Mouse (Mus musculus) forebrain, postnatal 0 days (tissue): Measurements from ENCODE around the gene Fam118b. TPM values are rescaled to one million over a fixed set of nuclear protein-coding genes. Genes with fewer than 3 reads are reported as not detected.

Experiments
- ATAC-seq: fragments of 200-750 bp; cut with Nextera tagmentation; 2 replicates; pipeline ENCODE4 v1.8.0; 2017; ENCODE audit warnings: mild to moderate bottlenecking, moderate library complexity
- DNase-seq: peaks from one replicate; pipeline ENCODE4 v3.0.0-alpha.2; 2015
- H3K27ac ChIP-seq: fragments of 300-500 bp; sonication (generic); 2 replicates; pipeline ENCODE4 v1.5.1; 2014; ENCODE audit warnings: low read depth, mild to moderate bottlenecking, antibody characterized with exemption, low read length, moderate library complexity, mixed read lengths
- H3K27me3 ChIP-seq: fragments of 300-500 bp; sonication (generic); 2 replicates; pipeline ENCODE4 v1.6.1; 2014; ENCODE audit warnings: mild to moderate bottlenecking, low read length, mixed read lengths; ENCODE audit not compliant: insufficient read depth
- H3K36me3 ChIP-seq: fragments of 300-500 bp; sonication (generic); 2 replicates; pipeline ENCODE4 v1.6.1; 2014; ENCODE audit warnings: mild to moderate bottlenecking, moderate library complexity; ENCODE audit not compliant: insufficient read depth
- H3K4me1 ChIP-seq: fragments of 300-500 bp; sonication (generic); 2 replicates; pipeline ENCODE4 v1.6.1; 2014; ENCODE audit warnings: antibody characterized with exemption; ENCODE audit not compliant: insufficient read depth
- H3K4me2 ChIP-seq: fragments of 300-500 bp; sonication (generic); 2 replicates; pipeline ENCODE4 v1.6.1; 2014; ENCODE audit warnings: low read depth, mild to moderate bottlenecking, moderate library complexity
- H3K4me3 ChIP-seq: fragments of 300-500 bp; sonication (generic); 2 replicates; pipeline ENCODE4 v1.5.1; 2014; ENCODE audit warnings: low read depth, low read length, mixed read lengths
- H3K9ac ChIP-seq: fragments of 300-500 bp; sonication (generic); 2 replicates; pipeline ENCODE4 v1.6.1; 2014; ENCODE audit warnings: mild to moderate bottlenecking
- H3K9me3 ChIP-seq: fragments of 300-500 bp; sonication (generic); 2 replicates; pipeline ENCODE4 v1.6.1; 2016; ENCODE audit warnings: low read length
- CTCF ChIP-seq: sonication (generic); IDR thresholded peaks from 2 replicates; pipeline ENCODE4 v1.5.1; 2016; ENCODE audit warnings: antibody characterized with exemption, control low read depth, low read depth
- WGBS: fragments of 180-500 bp; shearing (Covaris S2); extraction: QIAGEN DNeasy Blood & Tissue Kit; methylation state at CpG from one replicate; pipeline ENCODE4 v1.1.7; 2014; 5-methylcytosine and 5-hydroxymethylcytosine counted together
- polyA plus RNA-seq: library from polyadenylated mRNA; unstranded; fragments of >200 nt; fragmentation: Nextera tagmentation; extraction: Ambion mirVana; gene quantifications from 2 replicates; pipeline ENCODE4 v1.2.1, GENCODE M21; 2015
- total RNA-seq: library from RNA; depleted of rRNA; stranded (reverse); fragments of >200 nt; gene quantifications from 2 replicates; pipeline ENCODE4 v1.2.3, GENCODE M21; 2014

The Fam118b gene
- total and polyA plus RNA-seq, 2 experiments from 2014 or later = 34.6 to 49.7 TPM

DNA sequence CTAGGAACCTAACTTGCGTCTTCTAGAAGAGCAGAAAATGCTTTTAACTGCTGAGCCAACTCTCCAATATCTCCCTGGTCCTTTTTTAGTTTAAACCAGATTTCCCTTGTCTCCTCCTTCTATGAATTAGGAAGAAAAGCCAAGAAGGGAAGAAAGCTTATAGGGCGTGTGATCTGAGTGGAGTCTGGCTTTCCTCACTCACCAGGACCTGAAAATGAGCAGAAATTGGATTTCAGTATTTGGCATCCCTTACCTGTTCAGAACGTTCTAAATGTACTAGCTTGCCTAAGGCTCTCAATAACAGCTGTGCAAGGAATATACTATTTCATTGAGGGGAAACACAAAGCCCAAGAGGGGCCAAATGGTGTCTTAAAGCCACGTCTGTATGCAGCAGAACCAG is 16.7 kb upstream of the Fam118b start:
- Histone ChIP-seq H3K9me3 (no peaks in the 10 kb centered on the region), H3K27me3 (no peaks in the 10 kb centered on the region; the same call in 1 of the 2 replicates), H3K4me1 (no peaks in the 10 kb centered on the region), H3K9ac (no peak overlapping the region), H3K36me3 (no peaks in the 10 kb centered on the region), H3K27ac (no peak overlapping the region), H3K4me3 (no peak overlapping the region), H3K4me2 (no peak overlapping the region)
- WGBS = 80% methylated on average over 4 of the region's 4 CpGs
- no peak for TF ChIP-seq CTCF
- ATAC-seq (no peak), DNase-seq (no peak)

DNA sequence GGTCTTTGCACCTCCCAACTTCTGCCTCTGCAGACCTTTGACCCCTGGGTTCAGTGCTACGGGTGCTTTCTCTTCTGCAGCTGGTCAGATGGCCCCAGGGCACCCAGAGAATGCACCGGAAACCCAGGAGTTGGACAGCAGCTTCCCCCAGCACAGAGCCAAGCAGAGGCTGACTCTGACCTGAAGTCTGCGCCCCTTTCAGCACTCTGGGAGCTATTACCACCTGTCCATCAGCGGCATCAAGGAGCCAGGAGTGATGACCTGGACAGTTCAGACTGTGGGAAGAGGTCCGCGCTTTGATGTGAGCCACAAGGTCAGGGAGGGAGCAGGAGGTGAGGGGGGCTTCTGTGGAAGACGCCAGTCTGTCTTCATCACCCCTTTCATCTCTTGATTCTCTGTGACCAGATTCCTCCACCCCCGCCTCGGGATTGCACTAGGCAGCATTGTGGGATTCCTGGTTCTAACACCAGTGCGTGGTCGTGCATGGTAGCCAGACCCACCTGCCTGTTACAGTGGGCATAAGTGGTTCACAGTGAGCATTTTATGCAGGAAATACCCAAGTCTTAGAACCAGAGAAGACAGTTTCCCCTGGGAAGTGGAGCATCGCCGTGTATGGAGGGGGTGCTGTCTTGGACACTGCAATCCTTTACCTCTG is 15.9 kb upstream of the Fam118b start:
- Histone ChIP-seq H3K4me3 (no peak overlapping the region), H3K4me2 (no peak overlapping the region), H3K9me3 (no peaks in the 10 kb centered on the region), H3K9ac (no peak overlapping the region), H3K4me1 (no peaks in the 10 kb centered on the region), H3K27me3 (no peaks in the 10 kb centered on the region; the same call in 1 of the 2 replicates), H3K36me3 (no peaks in the 10 kb centered on the region), H3K27ac (no peak overlapping the region)
- 85% methylated on average over 13 of the region's 13 CpGs for WGBS
- no peak for DNase-seq
- no peak for TF ChIP-seq CTCF
- no peak for ATAC-seq

DNA sequence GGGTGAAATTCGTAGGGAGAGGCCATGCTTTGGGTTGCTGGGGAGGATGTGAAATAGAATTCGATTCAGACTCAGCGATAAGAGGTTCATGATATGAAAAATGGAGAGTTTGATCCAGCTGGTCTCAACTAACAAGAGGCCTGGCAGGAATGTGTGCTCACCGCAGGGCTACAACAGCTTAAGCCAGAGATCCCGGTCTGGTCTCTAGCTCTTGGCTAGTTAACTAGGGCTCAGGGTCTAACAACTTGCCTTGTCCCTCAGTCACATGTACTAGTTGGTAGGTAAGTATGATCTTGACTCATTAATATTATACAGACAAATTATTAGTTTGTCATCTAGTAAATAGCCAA is 15.2 kb upstream of the Fam118b start:
- no peak for TF ChIP-seq CTCF
- Histone ChIP-seq H3K4me1 (no peaks in the 10 kb centered on the region), H3K9me3 (no peaks in the 10 kb centered on the region), H3K36me3 (0 out of 2 replicates have a peak, but pooled peaks cover 2% of the 10 kb centered on the region), H3K4me2 (no peak overlapping the region), H3K9ac (no peak overlapping the region), H3K4me3 (no peak overlapping the region), H3K27ac (no peak overlapping the region), H3K27me3 (no peaks in the 10 kb centered on the region; the same call in 1 of the 2 replicates)
- no peak for DNase-seq
- ATAC-seq = peak; percentile 22; the same call in 1 of the 2 replicates
- 67% methylated on average over 5 of the region's 5 CpGs for WGBS

DNA sequence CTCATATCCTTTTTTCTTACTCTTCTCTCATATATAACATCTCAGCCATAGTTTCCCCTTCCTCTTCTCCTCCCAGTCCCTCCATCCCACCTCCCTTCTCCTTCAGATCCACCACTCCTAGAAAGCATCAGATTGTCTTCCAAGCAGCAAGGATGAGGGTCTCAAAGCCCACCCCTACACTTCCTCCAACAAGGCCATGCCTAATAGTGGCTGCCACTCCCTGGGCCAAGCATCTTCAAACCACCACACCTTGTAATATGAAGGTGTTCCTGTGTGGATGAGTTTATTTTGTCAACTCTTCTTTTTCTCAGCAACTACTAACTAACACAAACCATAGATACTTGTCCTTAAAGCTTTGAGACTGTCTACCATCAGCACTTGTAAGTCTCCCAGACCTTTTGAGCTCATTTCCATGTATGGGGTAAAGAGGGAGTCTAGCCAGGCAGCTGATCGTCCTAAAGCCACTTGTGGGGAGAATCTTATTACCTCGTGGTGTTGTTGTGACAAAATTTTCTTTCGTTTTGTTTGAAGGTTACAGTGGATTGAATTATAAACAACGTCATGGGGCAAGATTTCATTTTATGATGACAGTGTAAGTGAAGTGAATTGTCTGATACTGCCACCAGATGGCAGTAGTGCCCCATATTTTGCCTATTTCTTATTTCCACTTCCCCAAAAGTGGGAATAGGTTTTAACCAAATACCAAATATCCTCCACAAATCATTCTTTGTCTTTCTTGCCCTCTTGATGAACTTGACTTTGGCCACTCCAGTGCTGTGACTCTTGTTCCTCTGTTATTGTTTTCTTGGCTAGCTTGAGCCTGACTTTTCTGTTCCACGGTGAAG is 14.6 kb upstream of the Fam118b start:
- no peak overlapping the region for H3K9ac ChIP-seq
- peak; percentile 91 for TF ChIP-seq CTCF
- WGBS = 17% methylated on average over 5 of the region's 5 CpGs
- DNase-seq = peak; percentile 88
- no peak overlapping the region for H3K4me2 ChIP-seq
- H3K27me3 ChIP-seq = no peaks in the 10 kb centered on the region
- H3K4me1 ChIP-seq = no peaks in the 10 kb centered on the region
- H3K9me3 ChIP-seq = no peaks in the 10 kb centered on the region
- H3K27ac ChIP-seq = no peak overlapping the region
- no peak overlapping the region for H3K4me3 ChIP-seq
- 0 out of 2 replicates have a peak, but pooled peaks cover 4% of the 10 kb centered on the region for H3K36me3 ChIP-seq
- ATAC-seq = peak; percentile 69

DNA sequence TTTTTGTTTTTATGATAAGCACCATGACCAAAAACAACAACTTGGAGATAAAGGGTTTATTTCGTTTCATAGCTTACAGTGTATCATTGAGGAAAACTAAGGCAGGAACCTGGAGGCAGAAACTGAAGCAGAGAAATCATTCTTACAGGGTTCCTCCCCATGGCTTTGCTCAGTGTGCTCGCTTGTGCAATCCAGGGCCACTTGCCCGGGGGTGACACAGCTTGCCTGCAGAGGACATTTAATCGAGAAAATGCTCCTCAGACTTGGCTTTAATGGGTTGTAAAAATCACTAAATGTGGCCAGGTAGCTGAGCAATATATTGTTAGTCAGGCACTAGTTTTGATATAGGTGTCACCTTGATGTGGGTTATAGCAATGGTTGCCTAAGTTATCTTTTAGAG is 10.8 kb upstream of the Fam118b start:
- H3K4me2 ChIP-seq = no peak overlapping the region
- no peak overlapping the region for H3K27ac ChIP-seq
- 86% methylated on average over 4 of the region's 4 CpGs for WGBS
- H3K9ac ChIP-seq = no peak overlapping the region
- TF ChIP-seq CTCF = no peak
- H3K27me3 ChIP-seq = no peaks in the 10 kb centered on the region
- no peaks in the 10 kb centered on the region for H3K4me1 ChIP-seq
- no peaks in the 10 kb centered on the region for H3K9me3 ChIP-seq
- DNase-seq (no peak), ATAC-seq (no peak)
- H3K4me3 ChIP-seq = no peak overlapping the region
- H3K36me3 ChIP-seq = peaks cover 21% of the 10 kb centered on the region

DNA sequence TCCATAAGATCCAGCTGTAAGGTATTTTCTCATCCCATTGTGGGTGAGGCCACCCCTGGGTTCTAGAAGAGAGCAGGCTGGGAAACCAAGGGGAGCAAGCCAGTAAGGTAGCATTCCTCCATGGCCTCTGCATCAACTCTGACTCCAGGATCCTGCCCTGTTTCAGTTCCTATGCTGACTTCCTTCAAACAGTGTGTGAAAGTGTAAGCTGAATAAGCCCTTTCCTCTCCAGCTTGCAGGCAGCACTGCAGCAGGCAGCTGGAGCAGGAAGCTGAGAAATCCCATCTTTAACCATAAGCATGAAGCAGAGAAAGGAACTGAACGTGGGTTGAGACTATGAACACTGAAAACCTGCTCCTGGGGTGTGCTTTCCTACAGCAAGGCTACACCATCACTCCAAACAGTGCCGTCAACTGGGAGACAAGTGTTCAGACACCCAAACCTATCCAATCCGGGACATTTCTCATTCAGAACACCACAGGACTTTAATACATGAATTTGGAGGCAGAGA is 10.3 kb upstream of the Fam118b start:
- Histone ChIP-seq H3K9ac (no peak overlapping the region), H3K27me3 (no peaks in the 10 kb centered on the region), H3K4me1 (no peaks in the 10 kb centered on the region), H3K9me3 (no peaks in the 10 kb centered on the region), H3K4me3 (no peak overlapping the region), H3K36me3 (peaks cover 25% of the 10 kb centered on the region), H3K4me2 (no peak overlapping the region), H3K27ac (no peak overlapping the region)
- 85% methylated on average over 3 of the region's 3 CpGs for WGBS
- no peak for ATAC-seq
- no peak for TF ChIP-seq CTCF
- no peak for DNase-seq
